Mouse (Mus musculus) olfactory bulb, adult 2 months (tissue): ENCODE data around the gene Zcchc9.

Experiments
- CTCF ChIP-seq: fragments of 200-500 bp; IDR thresholded peaks from 2 replicates; pipeline ENCODE4 v1.5.1; 2012; ENCODE audit warnings: low read depth, mild to moderate bottlenecking, low read length, moderate library complexity; ENCODE audit not compliant: insufficient read depth
- POLR2A ChIP-seq: fragments of 200-500 bp; IDR thresholded peaks from 2 replicates; pipeline ENCODE4 v1.6.1; 2012; ENCODE audit warnings: mild to moderate bottlenecking, low read depth, low read length, moderate library complexity; ENCODE audit not compliant: insufficient read depth

DNA sequence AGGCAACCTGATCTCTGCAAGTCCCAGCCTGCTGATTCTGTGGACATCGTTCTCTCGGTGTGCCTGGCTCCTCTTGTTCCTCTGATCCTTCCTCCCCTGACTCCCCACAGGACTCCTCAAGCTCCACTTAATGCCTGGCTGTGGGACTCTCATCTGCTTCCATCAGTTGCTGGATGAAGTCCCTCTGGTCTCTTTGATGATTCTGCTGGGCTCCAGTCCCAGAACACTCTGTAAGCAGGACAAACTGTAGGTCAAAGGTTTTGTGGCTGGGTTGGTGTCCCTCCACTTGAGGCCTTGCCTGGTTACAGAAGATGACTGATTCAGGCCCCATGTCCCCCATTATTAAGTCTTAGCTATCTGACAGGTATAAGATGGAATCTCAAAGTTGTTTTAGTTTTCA lies 18.6 kb upstream of the Zcchc9 start:
- TF ChIP-seq CTCF (no peak), POLR2A (no peak)
